ENCODE assay signal across 26 mouse cellular contexts in genomic region chr11:101642931-101643330, GRCm38 (mm10). TPM values are rescaled to one million over a fixed set of nuclear protein-coding genes. Genes with fewer than 3 reads are reported as not detected.
DNase-seq lines count a peak whose midpoint lies in the region; ATAC-seq and TF ChIP-seq lines count a peak whose summit lies in the region.
"Had no signal": no experiment of that assay in that cellular context is flagged by ENCODE, and none has a peak within 500 bp of the region (broad histone marks: within the 10 kb centered on the region; RNA-seq: fewer than 3 reads in every experiment).

No protein-coding gene starts in this region.

- no peaks in the 10 kb centered on the region for H3K27me3 ChIP-seq in heart, adult 2 months (ENCODE audit: control insufficient read depth, insufficient read depth, low read length)
- no peaks in the 10 kb centered on the region for H3K27me3 ChIP-seq in heart, embryonic 12.5 days (replicated peaks)
- no peaks in the 10 kb centered on the region for H3K27me3 ChIP-seq in lung, postnatal 0 days (replicated peaks; ENCODE audit: insufficient read depth, low read length)
- H3K27me3 ChIP-seq: embryonic facial prominence, embryonic 12.5 days had no signal

- intact Hi-C loops in heart, adult 2 months (cut with DNase I) = no loop called here

- TF ChIP-seq POLR2A in heart, adult 2 months (IDR thresholded peaks at IDR 0.05; ENCODE audit: insufficient read depth, low read depth, low read length) = no peak

- TF ChIP-seq EP300 in heart, adult 2 months (IDR thresholded peaks at IDR 0.05; ENCODE audit: insufficient read depth, low read depth, low read length) = no peak
- no peak for TF ChIP-seq EP300 in lung, postnatal 0 days (IDR thresholded peaks at IDR 0.05)

- H3K27ac ChIP-seq in heart, adult 2 months = no peak overlapping the region
- H3K27ac ChIP-seq in heart, embryonic 12.5 days (ENCODE audit: poor library complexity, severe bottlenecking) = no peak overlapping the region
- H3K27ac ChIP-seq in lung, postnatal 0 days (ENCODE audit: low read length) = no peak overlapping the region
- H3K27ac ChIP-seq: midbrain, embryonic 10.5 days had no signal

- peaks cover 4% of the 10 kb centered on the region for H3K4me1 ChIP-seq in heart, adult 2 months (ENCODE audit: control insufficient read depth, insufficient read depth, low read length)
- peaks cover 7% of the 10 kb centered on the region; the same call in 1 of the 2 replicates for H3K4me1 ChIP-seq in heart, embryonic 12.5 days (replicated peaks)
- no peaks in the 10 kb centered on the region for H3K4me1 ChIP-seq in lung, postnatal 0 days (ENCODE audit: insufficient read depth, low read depth, low read length)

- 37% methylated on average over 5 of the region's 5 CpGs for WGBS in heart, adult 2 months
- 51% methylated on average over 5 of the region's 5 CpGs for WGBS in heart, embryonic 12.5 days
- 39% methylated on average over 5 of the region's 5 CpGs for WGBS in lung, postnatal 0 days

- no peaks in the 10 kb centered on the region for H3K79me2 ChIP-seq in heart, adult 2 months (replicated peaks; ENCODE audit: control insufficient read depth, insufficient read depth, low read length)

- no peaks in the 10 kb centered on the region for H3K9me3 ChIP-seq in heart, embryonic 12.5 days (replicated peaks)
- H3K9me3 ChIP-seq in lung, postnatal 0 days (ENCODE audit: low read length) = no peaks in the 10 kb centered on the region
- H3K9me3 ChIP-seq: embryonic facial prominence, embryonic 12.5 days; midbrain, embryonic 10.5 days had no signal

- H3K4me3 ChIP-seq in heart, adult 2 months = no peak overlapping the region
- no peak overlapping the region for H3K4me3 ChIP-seq in heart, embryonic 12.5 days
- H3K4me3 ChIP-seq in lung, postnatal 0 days (ENCODE audit: low read depth, low read length) = no peak overlapping the region
- H3K4me3 ChIP-seq: embryonic facial prominence, embryonic 12.5 days; midbrain, embryonic 10.5 days had no signal

- no peak for DNase-seq in heart, adult 2 months
- peak; percentile 57 for DNase-seq in lung, postnatal 0 days (ENCODE audit: low spot score)
- DNase-seq in lung, adult 18-20 months = no peak
- peak; percentile 36 for DNase-seq in Muller cell, postnatal 12 days (ENCODE audit: inconsistent ontology term)
- peak; percentile 43 for DNase-seq in naive thymus-derived CD4-positive, alpha-beta T cell, adult 2 months (ENCODE audit: low read depth)
- DNase-seq in spleen, postnatal 4 days (ENCODE audit: low spot score in 2 of 2) = no peak
- DNase-seq: adrenal gland, postnatal 10 days; cerebellum, adult 18-20 months; heart, postnatal 4 days; kidney, adult 8-10 months; kidney, postnatal 4 days; lung, adult 2 months; lung, postnatal 4 days; thymus, adult 18-20 months had no signal

- peak overlapping the region; percentile 53; the same call in 1 of the 2 replicates for H3K9ac ChIP-seq in heart, adult 2 months (ENCODE audit: low read depth, low read length)
- H3K9ac ChIP-seq in heart, embryonic 12.5 days = no peak overlapping the region
- H3K9ac ChIP-seq in lung, postnatal 0 days (replicated peaks; ENCODE audit: low read depth) = no peak overlapping the region
- H3K9ac ChIP-seq: embryonic facial prominence, embryonic 12.5 days had no signal

- no peaks in the 10 kb centered on the region for H3K36me3 ChIP-seq in heart, adult 2 months (ENCODE audit: control insufficient read depth, insufficient read depth, low read length)
- no peaks in the 10 kb centered on the region for H3K36me3 ChIP-seq in heart, embryonic 12.5 days
- H3K36me3 ChIP-seq in lung, postnatal 0 days (ENCODE audit: insufficient read depth, low read length) = no peaks in the 10 kb centered on the region
- H3K36me3 ChIP-seq: embryonic facial prominence, embryonic 12.5 days; midbrain, embryonic 10.5 days had no signal

- no peak for ATAC-seq in heart, embryonic 12.5 days (ENCODE audit: insufficient number of reproducible peaks, low FRiP score)
- no peak for ATAC-seq in lung, postnatal 0 days
- ATAC-seq: CD4-positive, CD25-positive, alpha-beta regulatory T cell, adult 4 months; inflammation-experienced regulatory T-cells, adult 6 months had no signal

- no peak for TF ChIP-seq CTCF in heart, adult 2 months (IDR thresholded peaks at IDR 0.05)
- TF ChIP-seq CTCF in lung, postnatal 0 days (IDR thresholded peaks at IDR 0.05) = no peak

- H3K4me2 ChIP-seq in heart, embryonic 12.5 days = no peak overlapping the region
- no peak overlapping the region for H3K4me2 ChIP-seq in lung, postnatal 0 days (replicated peaks; ENCODE audit: low read depth, low read length)
- H3K4me2 ChIP-seq: embryonic facial prominence, embryonic 12.5 days; heart, embryonic 11.5 days had no signal

RNA-seq across cellular contexts. Expression of gene Rdm1, which starts 15.9 kb away (rescaled TPM):
- total RNA-seq in heart, adult 2 months (2021) = 10 to 100 TPM; 45.6 to 49.5 TPM
- 42.3 and 49.8 TPM in 2 replicates for polyA plus RNA-seq in heart, adult 2 months (2012; rRNA removed)
- 28.3 and 36.2 TPM in 2 replicates for polyA plus RNA-seq in heart, embryonic 12.5 days (2016; fragmentation: Nextera tagmentation; extraction: Ambion mirVana)
- polyA plus RNA-seq in lung, postnatal 0 days (2015; fragmentation: Nextera tagmentation; extraction: Ambion mirVana) = 20.1 and 34.1 TPM in 2 replicates

RNA-seq across cellular contexts. Expression of gene Arl4d, which starts 22.4 kb away (rescaled TPM):
- 10 to 100 TPM; 18.9 to 23.5 TPM for total RNA-seq in heart, adult 2 months (2021)
- polyA plus RNA-seq in heart, adult 2 months (2012; rRNA removed) = 23.4 and 27.8 TPM in 2 replicates
- polyA plus RNA-seq in heart, embryonic 12.5 days (2016; fragmentation: Nextera tagmentation; extraction: Ambion mirVana) = 10.0 and 10.3 TPM in 2 replicates
- 25.2 and 33.1 TPM in 2 replicates for polyA plus RNA-seq in lung, postnatal 0 days (2015; fragmentation: Nextera tagmentation; extraction: Ambion mirVana)
- polyA plus RNA-seq: CD4-positive, CD25-positive, alpha-beta regulatory T cell, adult 4 months had no signal

RNA-seq across cellular contexts. Expression of gene Gm11634, which starts 43.9 kb away (rescaled TPM):
- not detected for total RNA-seq in heart, adult 2 months (2021)
- not detected in 2 replicates for polyA plus RNA-seq in heart, adult 2 months (2012; rRNA removed)
- not detected in 2 replicates for polyA plus RNA-seq in heart, embryonic 12.5 days (2016; fragmentation: Nextera tagmentation; extraction: Ambion mirVana)
- polyA plus RNA-seq in lung, postnatal 0 days (2015; fragmentation: Nextera tagmentation; extraction: Ambion mirVana) = not detected in 2 replicates
- total RNA-seq: adrenal gland, postnatal 10 days; common myeloid progenitor, adult 5-6 weeks; gastrocnemius, postnatal 4 days; heart, postnatal 4 days; layer of hippocampus, postnatal 25 days; left cerebral cortex, postnatal 25 days; monocyte, adult 5-6 weeks had no signal
- polyA plus RNA-seq: CD4-positive, CD25-positive, alpha-beta regulatory T cell, adult 4 months; embryonic facial prominence, embryonic 12.5 days; heart, embryonic 11.5 days; lung, adult 2 months; stomach, embryonic 14.5 days had no signal

Comparison
In these comparisons a context has a peak if more than half of its experiments do, and no peak if none do; other contexts are left out.
1. DNase-seq: peak in lung, postnatal 0 days (single experiment), Muller cell, postnatal 12 days (single experiment) and naive thymus-derived CD4-positive, alpha-beta T cell, adult 2 months (single experiment); none in heart, adult 2 months (0 of 2), lung, adult 18-20 months (0 of 2) and spleen, postnatal 4 days (0 of 2).